Mouse (Mus musculus) myocyte (in vitro differentiated cells): ENCODE results near the gene Ccdc87.
A peak's percentile ranks its signal among the peaks of the same experiment; 100 is the strongest.

Experiments
- E2F4 ChIP-seq: IDR thresholded peaks from one replicate; pipeline ENCODE4 v1.6.1; 2011; ENCODE audit warnings: mild to moderate bottlenecking, control low read depth, moderate library complexity; ENCODE audit not compliant: insufficient read depth
- MYOG ChIP-seq, 3 experiments: IDR thresholded peaks; one replicate each; pipeline ENCODE4 v1.6.1; 2011; ENCODE audit warnings: control low read depth in 2 of 3, low read depth in 2 of 3, mild to moderate bottlenecking in 2 of 3; ENCODE audit not compliant: insufficient read length in 2 of 3, control insufficient read depth in 1 of 3, insufficient read depth in 1 of 3
- POLR2A ChIP-seq: IDR thresholded peaks from one replicate; pipeline ENCODE4 v1.6.1; 2011; ENCODE audit warnings: low read depth, mild to moderate bottlenecking, control low read depth, moderate library complexity; ENCODE audit not compliant: insufficient read length
- REST ChIP-seq: IDR thresholded peaks from one replicate; pipeline ENCODE4 v1.6.1; 2011; ENCODE audit warnings: mild to moderate bottlenecking, control low read depth, moderate library complexity; ENCODE audit not compliant: insufficient read depth, insufficient read length
- TCF12 ChIP-seq: IDR thresholded peaks from one replicate; pipeline ENCODE4 v1.6.1; 2011; ENCODE audit warnings: mild to moderate bottlenecking, control low read depth; ENCODE audit not compliant: poor library complexity, insufficient read depth, severe bottlenecking
- TCF3 ChIP-seq: IDR thresholded peaks from one replicate; pipeline ENCODE4 v1.6.1; 2011; ENCODE audit warnings: low read depth, control low read depth; ENCODE audit not compliant: insufficient read length
- USF1 ChIP-seq: IDR thresholded peaks from one replicate; pipeline ENCODE4 v1.6.1; 2011; ENCODE audit warnings: low read depth, mild to moderate bottlenecking, control low read depth, moderate library complexity

- no peak for TF ChIP-seq POLR2A
- TF ChIP-seq USF1: no peak
- TF ChIP-seq MYOG (IDR thresholded peaks at IDR 0.05; ENCODE audit: control insufficient read depth in 1 of 3, insufficient read depth in 1 of 3, insufficient read length in 2 of 3, low read depth in 2 of 3): peak in 1 of 3 experiments; percentile 2
- TF ChIP-seq TCF12: no peak
- TF ChIP-seq TCF3: no peak
- TF ChIP-seq REST: no peak
- TF ChIP-seq E2F4: no peak
Observed at GRCm38 (mm10) chr19:4854552-4855469, 15.6 kb downstream of the Ccdc87 start, which contains the start of gene Ctsf.
